Mouse (Mus musculus) spleen, adult 2 months (tissue): ENCODE results near the gene Adgrv1.

Source experiments
- CTCF ChIP-seq: fragments of 200-500 bp; IDR thresholded peaks from 2 replicates; pipeline ENCODE4 v1.5.1; 2011; ENCODE audit warnings: mild to moderate bottlenecking, inconsistent platforms; ENCODE audit not compliant: insufficient read depth, insufficient read length, insufficient replicate concordance; ENCODE audit errors: extremely low read depth
- POLR2A ChIP-seq: fragments of 200-500 bp; IDR thresholded peaks from 2 replicates; pipeline ENCODE4 v1.6.1; 2011; ENCODE audit warnings: low read depth, low read length, inconsistent platforms

GRCm38 (mm10) chr13:81122238-81122637, 510.7 kb downstream of the Adgrv1 start:
- no peak for TF ChIP-seq CTCF
- no peak for TF ChIP-seq POLR2A
